20 mouse cellular contexts compared by ENCODE assay signal in genomic region chr9:107260429-107260828, GRCm38 (mm10). TPM values are rescaled to one million over a fixed set of nuclear protein-coding genes. Genes with fewer than 3 reads are reported as not detected.
DNase-seq lines count a peak whose midpoint lies in the region; ATAC-seq and TF ChIP-seq lines count a peak whose summit lies in the region.
"Had no signal": no experiment of that assay in that cellular context is flagged by ENCODE, and none has a peak within 500 bp of the region (broad histone marks: within the 10 kb centered on the region; RNA-seq: fewer than 3 reads in every experiment).

No protein-coding gene starts in this region.

- TF ChIP-seq POLR2A in cerebellum, adult 2 months (IDR thresholded peaks at IDR 0.05; ENCODE audit: borderline replicate concordance, insufficient read depth, low read length): no peak
- no peak for TF ChIP-seq POLR2A in cortical plate, adult 2 months (IDR thresholded peaks at IDR 0.05; ENCODE audit: extremely low read depth, insufficient read depth, low read length)

- no peak overlapping the region for H3K4me3 ChIP-seq in forebrain, embryonic 14.5 days (ENCODE audit: low read depth, low read length)
- no peak overlapping the region for H3K4me3 ChIP-seq in forebrain, embryonic 10.5 days
- H3K4me3 ChIP-seq in layer of hippocampus, adult 2 months: no peak overlapping the region
- H3K4me3 ChIP-seq in cerebellum, adult 2 months (replicated peaks; ENCODE audit: insufficient read depth, low read depth, low read length): no peak overlapping the region
- no peak overlapping the region for H3K4me3 ChIP-seq in cortical plate, adult 2 months (ENCODE audit: insufficient read depth, low read length)
- no peak overlapping the region for H3K4me3 ChIP-seq in liver, embryonic 11.5 days (ENCODE audit: low read depth, low read length)
- H3K4me3 ChIP-seq: heart, embryonic 10.5 days; midbrain, embryonic 10.5 days; myocyte; neural tube, embryonic 15.5 days had no signal

- 63% methylated on average over 2 of the region's 2 CpGs for WGBS in forebrain, embryonic 14.5 days
- WGBS in forebrain, embryonic 10.5 days: 84% methylated on average over 2 of the region's 2 CpGs
- WGBS in cerebellum, adult 2 months: 10% methylated on average over 2 of the region's 2 CpGs
- WGBS in liver, embryonic 11.5 days: 70% methylated on average over 2 of the region's 2 CpGs

- no peaks in the 10 kb centered on the region for H3K27me3 ChIP-seq in forebrain, embryonic 14.5 days (replicated peaks; ENCODE audit: control insufficient read depth, insufficient read depth, low read length)
- H3K27me3 ChIP-seq in forebrain, embryonic 10.5 days (ENCODE audit: poor library complexity, severe bottlenecking): no peaks in the 10 kb centered on the region
- H3K27me3 ChIP-seq in cerebellum, adult 2 months (ENCODE audit: control insufficient read depth, insufficient read depth, low read length): no peaks in the 10 kb centered on the region
- H3K27me3 ChIP-seq in liver, embryonic 11.5 days (replicated peaks; ENCODE audit: control insufficient read depth, insufficient read depth, low read length): no peaks in the 10 kb centered on the region
- H3K27me3 ChIP-seq: CH12.LX; neural tube, embryonic 15.5 days had no signal

- 0 out of 2 replicates have a peak, but pooled peaks cover 2% of the 10 kb centered on the region for H3K4me1 ChIP-seq in forebrain, embryonic 14.5 days (ENCODE audit: control insufficient read depth, insufficient read depth, low read length)
- peaks cover 13% of the 10 kb centered on the region for H3K4me1 ChIP-seq in forebrain, embryonic 10.5 days
- H3K4me1 ChIP-seq in cerebellum, adult 2 months (ENCODE audit: control insufficient read depth, insufficient read depth, low read length): peaks cover 47% of the 10 kb centered on the region
- peaks cover 29% of the 10 kb centered on the region for H3K4me1 ChIP-seq in cortical plate, adult 2 months (ENCODE audit: control insufficient read depth, insufficient read depth, low read length)
- no peaks in the 10 kb centered on the region for H3K4me1 ChIP-seq in liver, embryonic 11.5 days (replicated peaks; ENCODE audit: control insufficient read depth, insufficient read depth, low read length)

- no peak for TF ChIP-seq CTCF in layer of hippocampus, adult 2 months (conservative IDR thresholded peaks at IDR 0.05)
- TF ChIP-seq CTCF in cerebellum, adult 2 months (IDR thresholded peaks at IDR 0.05; ENCODE audit: borderline replicate concordance, insufficient read depth, low read depth, low read length): no peak
- TF ChIP-seq CTCF in cortical plate, adult 2 months (IDR thresholded peaks at IDR 0.05; ENCODE audit: extremely low read depth, insufficient read depth, low read length): no peak

- H3K36me3 ChIP-seq in forebrain, embryonic 14.5 days (ENCODE audit: control insufficient read depth, insufficient read depth, low read length): no peaks in the 10 kb centered on the region
- H3K36me3 ChIP-seq in forebrain, embryonic 10.5 days (replicated peaks): no peaks in the 10 kb centered on the region
- H3K36me3 ChIP-seq in liver, embryonic 11.5 days (ENCODE audit: control insufficient read depth, insufficient read depth, low read length): no peaks in the 10 kb centered on the region
- H3K36me3 ChIP-seq: heart, embryonic 10.5 days; midbrain, embryonic 10.5 days; neural tube, embryonic 15.5 days had no signal

- H3K9ac ChIP-seq in forebrain, embryonic 14.5 days (ENCODE audit: low read length): no peak overlapping the region
- no peak overlapping the region for H3K9ac ChIP-seq in liver, embryonic 11.5 days (ENCODE audit: low read depth, low read length)
- H3K9ac ChIP-seq: liver, postnatal 0 days; neural tube, embryonic 15.5 days had no signal

- no peak overlapping the region for H3K4me2 ChIP-seq in forebrain, embryonic 14.5 days (ENCODE audit: low read length)
- no peak overlapping the region for H3K4me2 ChIP-seq in liver, embryonic 11.5 days
- H3K4me2 ChIP-seq: neural tube, embryonic 15.5 days had no signal

- H3K9me3 ChIP-seq in forebrain, embryonic 14.5 days (replicated peaks; ENCODE audit: control insufficient read depth, low read length): no peaks in the 10 kb centered on the region
- H3K9me3 ChIP-seq in forebrain, embryonic 10.5 days: no peaks in the 10 kb centered on the region
- no peaks in the 10 kb centered on the region for H3K9me3 ChIP-seq in liver, embryonic 11.5 days (ENCODE audit: control insufficient read depth, low read length)
- H3K9me3 ChIP-seq: heart, embryonic 10.5 days; midbrain, embryonic 10.5 days; neural tube, embryonic 15.5 days had no signal

- DNase-seq in forebrain, embryonic 14.5 days (ENCODE audit: low spot score): no peak
- DNase-seq in forebrain, embryonic 10.5 days (ENCODE audit: extremely low spot score, low spot score): no peak
- no peak for DNase-seq in layer of hippocampus, adult 2 months (ENCODE audit: low spot score in 2 of 2)
- no peak for DNase-seq in layer of hippocampus, adult 18-20 months (ENCODE audit: low spot score in 2 of 2)
- peak; percentile 81 to 84 for DNase-seq in cerebellum, adult 2 months
- no peak for DNase-seq in testis, postnatal 14 days (ENCODE audit: low spot score)
- no peak for DNase-seq in liver, embryonic 11.5 days (ENCODE audit: low spot score)
- DNase-seq: adrenal gland, postnatal 10 days; gastrocnemius, postnatal 25 days; kidney, adult 11 months; liver, postnatal 0 days; thymus, adult 18-20 months had no signal

- ATAC-seq in forebrain, embryonic 14.5 days: no peak
- ATAC-seq in liver, embryonic 11.5 days (replicated peaks; ENCODE audit: low FRiP score): no peak
- ATAC-seq: hindbrain, embryonic 16.5 days; liver, postnatal 0 days had no signal

- H3K27ac ChIP-seq in forebrain, embryonic 14.5 days (ENCODE audit: low read depth, low read length): peak overlapping the region; percentile 6; the same call in 1 of the 2 replicates
- no peak overlapping the region for H3K27ac ChIP-seq in forebrain, embryonic 10.5 days
- H3K27ac ChIP-seq in layer of hippocampus, adult 2 months: peak overlapping the region; percentile 76
- peak overlapping the region; percentile 17 for H3K27ac ChIP-seq in cerebellum, adult 2 months (ENCODE audit: insufficient read depth, low read length)
- peak overlapping the region; percentile 62 for H3K27ac ChIP-seq in cortical plate, adult 2 months (ENCODE audit: insufficient read depth, low read length)
- no peak overlapping the region for H3K27ac ChIP-seq in liver, embryonic 11.5 days (ENCODE audit: low read depth, low read length)
- H3K27ac ChIP-seq: heart, embryonic 10.5 days; kidney, postnatal 0 days; midbrain, embryonic 10.5 days; neural tube, embryonic 15.5 days had no signal

RNA-seq across cellular contexts. Expression of gene Dock3, which starts 28.7 kb away (rescaled TPM):
- polyA plus RNA-seq in forebrain, embryonic 14.5 days (2014; fragmentation: Nextera tagmentation; extraction: Ambion mirVana): 9.1 and 12.9 TPM in 2 replicates
- 4.4 and 5.4 TPM in 2 replicates for polyA plus RNA-seq in forebrain, embryonic 10.5 days (2016; fragmentation: Nextera tagmentation; extraction: Ambion mirVana)
- 100 to 1,000 TPM; 111 to 112 TPM for total RNA-seq in layer of hippocampus, adult 2 months (2021)
- total RNA-seq in layer of hippocampus, adult 18-20 months (2021): 100 to 1,000 TPM; 105 to 112 TPM
- 121 and 129 TPM in 2 replicates for polyA plus RNA-seq in cerebellum, adult 2 months (2012; rRNA removed)
- 188 TPM in 2 replicates for polyA plus RNA-seq in cortical plate, adult 2 months (2012; rRNA removed)
- polyA plus RNA-seq in liver, embryonic 11.5 days (2014; fragmentation: Nextera tagmentation; extraction: Ambion mirVana): 0.41 and 1.1 TPM in 2 replicates
- polyA plus RNA-seq: liver, postnatal 0 days had no signal

RNA-seq across cellular contexts. Expression of gene Mapkapk3, which starts 29.2 kb away (rescaled TPM):
- 1.4 and 1.9 TPM in 2 replicates for polyA plus RNA-seq in forebrain, embryonic 14.5 days (2014; fragmentation: Nextera tagmentation; extraction: Ambion mirVana)
- 5.9 and 6.6 TPM in 2 replicates for polyA plus RNA-seq in forebrain, embryonic 10.5 days (2016; fragmentation: Nextera tagmentation; extraction: Ambion mirVana)
- 1 to 10 TPM; 2.2 to 2.3 TPM for total RNA-seq in layer of hippocampus, adult 2 months (2021)
- total RNA-seq in layer of hippocampus, adult 18-20 months (2021): 1 to 10 TPM; 1.8 to 2.2 TPM
- 10.5 and 11.7 TPM in 2 replicates for polyA plus RNA-seq in cerebellum, adult 2 months (2012; rRNA removed)
- 4.4 and 5.1 TPM in 2 replicates for polyA plus RNA-seq in cortical plate, adult 2 months (2012; rRNA removed)
- 17.1 and 19.2 TPM in 2 replicates for polyA plus RNA-seq in liver, embryonic 11.5 days (2014; fragmentation: Nextera tagmentation; extraction: Ambion mirVana)

RNA-seq across cellular contexts. Expression of gene Cish, which starts 35.4 kb away (rescaled TPM):
- 4.9 and 7.0 TPM in 2 replicates for polyA plus RNA-seq in forebrain, embryonic 14.5 days (2014; fragmentation: Nextera tagmentation; extraction: Ambion mirVana)
- polyA plus RNA-seq in forebrain, embryonic 10.5 days (2016; fragmentation: Nextera tagmentation; extraction: Ambion mirVana): 7.2 and 7.6 TPM in 2 replicates
- total RNA-seq in layer of hippocampus, adult 2 months (2021): 1 to 10 TPM; 3.0 to 3.7 TPM
- total RNA-seq in layer of hippocampus, adult 18-20 months (2021): 1 to 10 TPM; 3.0 to 6.3 TPM
- 4.1 and 4.3 TPM in 2 replicates for polyA plus RNA-seq in cerebellum, adult 2 months (2012; rRNA removed)
- 4.6 and 5.7 TPM in 2 replicates for polyA plus RNA-seq in cortical plate, adult 2 months (2012; rRNA removed)
- 6.1 and 9.9 TPM in 2 replicates for polyA plus RNA-seq in liver, embryonic 11.5 days (2014; fragmentation: Nextera tagmentation; extraction: Ambion mirVana)

Comparison
In these comparisons a context has a peak if more than half of its experiments do, and no peak if none do; other contexts are left out.
1. H3K27ac ChIP-seq: peak in forebrain, embryonic 14.5 days (single experiment), layer of hippocampus, adult 2 months (single experiment), cerebellum, adult 2 months (single experiment) and cortical plate, adult 2 months (single experiment); none in forebrain, embryonic 10.5 days (single experiment) and liver, embryonic 11.5 days (single experiment).
2. DNase-seq: peak in cerebellum, adult 2 months (2 of 2); none in forebrain, embryonic 14.5 days (single experiment), forebrain, embryonic 10.5 days (single experiment), layer of hippocampus, adult 2 months (0 of 2), layer of hippocampus, adult 18-20 months (0 of 2), testis, postnatal 14 days (single experiment) and liver, embryonic 11.5 days (single experiment).